Mouse (Mus musculus) C2C12 (cell line): ENCODE data around the gene Xpnpep1. TPM values are rescaled to one million over a fixed set of nuclear protein-coding genes. Genes with fewer than 3 reads are reported as not detected.

Experiments
- H3K27me3 ChIP-seq: one replicate; pipeline ENCODE4 v1.6.1; 2011; ENCODE audit not compliant: control insufficient read depth, insufficient read depth, insufficient read length
- H3K36me3 ChIP-seq: one replicate; pipeline ENCODE4 v1.6.1; 2011; ENCODE audit not compliant: control insufficient read depth, insufficient read depth
- H3K4me3 ChIP-seq: one replicate; pipeline ENCODE4 v1.5.1; 2011; ENCODE audit warnings: mild to moderate bottlenecking, control low read depth; ENCODE audit not compliant: poor library complexity, insufficient read depth, severe bottlenecking
- H3K79me2 ChIP-seq: one replicate; pipeline ENCODE4 v1.6.1; 2011; ENCODE audit not compliant: control insufficient read depth, insufficient read depth
- H3K79me3 ChIP-seq: one replicate; pipeline ENCODE4 v1.6.1; 2011; ENCODE audit warnings: low read depth, control low read depth
- H3ac ChIP-seq: one replicate; pipeline ENCODE3; 2011; ENCODE audit warnings: low read depth; ENCODE audit not compliant: control insufficient read depth, insufficient read length
- CEBPB ChIP-seq: IDR thresholded peaks from one replicate; pipeline ENCODE4 v1.6.1; 2011; ENCODE audit warnings: low read depth, mild to moderate bottlenecking, control low read depth, moderate library complexity
- CTCF ChIP-seq: IDR thresholded peaks from one replicate; pipeline ENCODE4 v1.5.1; 2011; ENCODE audit not compliant: control insufficient read depth, insufficient read depth, insufficient read length
- FOSL1 ChIP-seq: IDR thresholded peaks from one replicate; pipeline ENCODE4 v1.8.0; 2011; ENCODE audit warnings: mild to moderate bottlenecking, low read length; ENCODE audit not compliant: poor library complexity, insufficient read depth, severe bottlenecking
- MAX ChIP-seq: IDR thresholded peaks from one replicate; pipeline ENCODE4 v1.6.1; 2011; ENCODE audit warnings: mild to moderate bottlenecking, control low read depth
- MYOD1 ChIP-seq: IDR thresholded peaks from one replicate; pipeline ENCODE4 v1.6.1; 2011; ENCODE audit warnings: low read depth; ENCODE audit not compliant: control insufficient read depth, insufficient read length
- MYOG ChIP-seq: IDR thresholded peaks from one replicate; pipeline ENCODE4 v1.6.1; 2011; ENCODE audit not compliant: control insufficient read depth, insufficient read length; ENCODE audit errors: extremely low read depth
- USF1 ChIP-seq: IDR thresholded peaks from one replicate; pipeline ENCODE4 v1.6.1; 2011; ENCODE audit warnings: low read depth, mild to moderate bottlenecking, control low read depth, moderate library complexity
- polyA plus RNA-seq: library from polyadenylated mRNA; unstranded; fragments of >200 nt; fragmentation: generic; extraction: Trizol; gene quantifications from one replicate; pipeline ENCODE4 v1.2.1, GENCODE M21; 2012; ENCODE audit warnings: missing spikeins

Xpnpep1 gene
- polyA plus RNA-seq, 1 experiment, result 132 TPM

DNA sequence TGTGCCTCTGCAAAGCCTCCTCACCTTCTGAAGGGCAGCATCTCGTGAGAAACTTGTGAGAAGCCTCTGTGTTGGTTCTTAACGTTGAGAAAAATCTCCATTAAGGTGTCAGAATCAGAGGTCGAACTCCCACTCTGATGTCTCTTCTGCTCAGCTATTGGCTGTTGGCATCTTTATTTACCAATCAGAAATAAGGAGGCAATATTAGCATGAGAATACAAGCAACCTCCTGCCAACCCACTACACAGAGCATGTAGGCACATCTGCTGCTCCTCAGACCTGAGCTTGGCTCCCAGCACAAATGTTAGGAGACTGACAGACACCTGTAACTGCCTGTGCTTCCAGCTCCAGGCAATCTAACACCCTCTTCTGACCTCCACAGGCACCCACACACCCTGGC, 22.0 kb upstream of the Xpnpep1 start:
- Histone ChIP-seq H3K79me2 (no peaks in the 10 kb centered on the region), H3K79me3 (no peaks in the 10 kb centered on the region), H3K36me3 (no peaks in the 10 kb centered on the region), H3K4me3 (no peak overlapping the region), H3K27me3 (no peaks in the 10 kb centered on the region), H3ac (no peak overlapping the region)
- TF ChIP-seq CEBPB (no peak), MAX (no peak), FOSL1 (no peak), MYOD1 (no peak), USF1 (no peak), MYOG (no peak), CTCF (no peak)

DNA sequence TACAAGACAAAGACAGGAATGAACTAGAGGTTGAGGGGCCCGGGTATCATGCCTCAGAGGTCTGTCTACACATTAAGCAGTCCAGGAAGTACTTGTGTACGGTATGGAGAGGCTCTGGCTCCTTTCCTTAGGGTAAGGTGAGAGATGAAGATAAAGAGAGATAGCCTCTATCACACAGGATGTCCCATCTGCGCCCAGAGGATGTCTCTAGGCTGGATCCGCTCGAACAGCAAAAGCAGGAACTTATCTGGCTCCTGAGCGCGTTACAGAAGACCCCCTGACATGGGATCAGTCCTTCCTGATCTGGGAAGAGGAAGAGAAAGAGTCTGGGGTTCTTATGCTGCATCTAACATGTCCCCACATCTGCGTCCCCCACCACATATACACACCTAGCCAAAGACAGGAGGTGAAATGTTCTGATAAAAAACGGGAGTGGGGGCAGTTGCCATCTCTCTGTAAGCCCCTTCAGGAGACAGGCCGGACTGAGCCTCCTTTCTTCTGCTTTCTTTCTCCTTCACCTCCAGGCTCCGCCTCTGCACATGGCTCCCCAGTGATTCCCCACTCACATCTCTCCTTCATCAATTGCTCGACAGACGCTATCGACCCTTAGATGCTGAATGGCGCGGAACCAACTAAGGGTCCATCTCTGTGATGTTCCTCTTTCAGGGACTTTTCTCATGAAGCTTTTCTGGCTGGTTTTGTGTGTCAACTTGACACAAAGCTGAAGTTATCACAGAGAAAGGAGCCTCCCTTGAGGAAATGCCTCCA, 19.5 kb upstream of the Xpnpep1 start:
- H3K79me2 ChIP-seq, result no peaks in the 10 kb centered on the region
- H3K36me3 ChIP-seq, result no peaks in the 10 kb centered on the region
- H3K4me3 ChIP-seq, result no peak overlapping the region
- no peaks in the 10 kb centered on the region for H3K79me3 ChIP-seq
- H3K27me3 ChIP-seq, result no peaks in the 10 kb centered on the region
- TF ChIP-seq MAX, result no peak
- TF ChIP-seq FOSL1, result no peak
- no peak for TF ChIP-seq MYOD1
- no peak for TF ChIP-seq MYOG
- TF ChIP-seq CEBPB, result no peak
- TF ChIP-seq USF1, result no peak
- TF ChIP-seq CTCF, result no peak
- H3ac ChIP-seq, result no peak overlapping the region

DNA sequence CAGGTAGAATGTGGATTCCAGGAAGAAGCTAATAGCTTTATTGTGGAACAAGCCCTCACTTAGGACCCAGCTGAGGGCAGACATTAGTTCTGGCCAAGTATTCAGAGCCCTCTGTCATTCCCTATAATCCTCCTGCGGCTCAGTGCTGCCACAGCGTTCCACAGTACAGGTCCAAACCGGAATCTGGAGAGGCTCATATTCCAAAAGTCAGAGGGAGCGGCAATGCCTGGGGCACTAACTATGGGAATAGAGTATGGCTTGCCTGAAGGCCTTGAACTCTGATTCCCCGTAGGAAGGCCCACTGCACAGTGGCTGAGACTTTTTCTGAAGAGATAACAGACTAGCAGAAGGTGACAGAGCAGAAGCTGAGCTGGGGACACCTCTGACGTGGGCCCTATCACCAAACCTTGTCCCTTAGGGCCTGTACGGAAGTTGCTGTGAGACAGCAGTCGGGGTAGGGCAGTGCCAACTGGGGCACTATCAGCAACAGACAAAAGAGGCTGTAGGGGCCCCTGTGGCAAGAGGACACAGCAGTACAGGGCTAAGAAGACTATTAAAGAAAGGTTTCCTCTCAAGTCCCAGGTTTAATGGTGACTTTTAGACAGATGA, 18.8 kb upstream of the Xpnpep1 start:
- Histone ChIP-seq H3K79me3 (no peaks in the 10 kb centered on the region), H3ac (no peak overlapping the region), H3K4me3 (no peak overlapping the region), H3K36me3 (no peaks in the 10 kb centered on the region), H3K79me2 (no peaks in the 10 kb centered on the region), H3K27me3 (no peaks in the 10 kb centered on the region)
- TF ChIP-seq MYOG (no peak), USF1 (no peak), MAX (no peak), FOSL1 (no peak), CEBPB (no peak), MYOD1 (no peak), CTCF (no peak)

- Histone ChIP-seq H3ac (no peak overlapping the region), H3K79me3 (no peaks in the 10 kb centered on the region), H3K4me3 (no peak overlapping the region), H3K36me3 (no peaks in the 10 kb centered on the region), H3K27me3 (no peaks in the 10 kb centered on the region), H3K79me2 (no peaks in the 10 kb centered on the region)
- TF ChIP-seq CEBPB (no peak), MAX (no peak), USF1 (no peak), MYOD1 (no peak), FOSL1 (no peak), MYOG (no peak), CTCF (no peak)
Measured at GRCm38 (mm10) chr19:53057980-53058725, 18.1 kb upstream of the Xpnpep1 start.

DNA sequence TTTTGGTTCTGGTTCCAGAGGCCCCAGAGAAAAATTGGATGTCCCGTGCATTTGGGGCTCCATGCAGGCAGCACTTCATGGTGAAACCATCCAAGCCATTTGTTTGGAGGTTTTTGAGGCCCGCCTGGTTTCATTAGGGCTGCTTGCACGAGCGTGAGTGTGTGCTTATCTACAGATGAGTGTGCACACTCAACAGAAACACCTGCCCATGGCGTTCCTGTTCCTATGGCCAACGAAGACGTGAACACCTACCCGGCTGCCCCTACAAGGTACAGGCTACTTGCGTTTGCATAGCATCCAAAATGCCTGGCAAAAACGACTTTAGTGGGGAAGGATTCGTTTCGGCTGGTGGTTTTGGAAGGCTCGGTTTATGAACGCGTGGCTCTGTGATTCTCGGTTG, 13.3 kb upstream of the Xpnpep1 start:
- H3K79me3 ChIP-seq, result no peaks in the 10 kb centered on the region
- no peak for TF ChIP-seq MYOD1
- no peak for TF ChIP-seq FOSL1
- no peak for TF ChIP-seq CTCF
- TF ChIP-seq CEBPB, result no peak
- TF ChIP-seq MYOG, result no peak
- TF ChIP-seq USF1, result no peak
- TF ChIP-seq MAX, result no peak
- no peak overlapping the region for H3K4me3 ChIP-seq
- H3K36me3 ChIP-seq, result no peaks in the 10 kb centered on the region
- no peaks in the 10 kb centered on the region for H3K27me3 ChIP-seq
- H3ac ChIP-seq, result no peak overlapping the region
- no peaks in the 10 kb centered on the region for H3K79me2 ChIP-seq
